Comparison of ENCODE assay signal across 9 mouse cellular contexts in genomic region chr3:52035404-52035803, GRCm38 (mm10).
A peak's percentile ranks its signal among the peaks of the same experiment; 100 is the strongest.
DNase-seq lines count a peak whose midpoint lies in the region; ATAC-seq and TF ChIP-seq lines count a peak whose summit lies in the region.
"Had no signal": no experiment of that assay in that cellular context is flagged by ENCODE, and none has a peak within 500 bp of the region (broad histone marks: within the 10 kb centered on the region; RNA-seq: fewer than 3 reads in every experiment).

No protein-coding gene starts in this region.

- H3K9ac ChIP-seq in lung, embryonic 15.5 days = no peak overlapping the region; the same call in 1 of the 2 replicates
- H3K9ac ChIP-seq in intestine, embryonic 15.5 days = no peak overlapping the region
- peak overlapping the region; percentile 35; the same call in 1 of the 2 replicates for H3K9ac ChIP-seq in stomach, postnatal 0 days (ENCODE audit: low read length)

- no peak overlapping the region for H3K4me3 ChIP-seq in lung, embryonic 15.5 days
- H3K4me3 ChIP-seq in intestine, embryonic 15.5 days (replicated peaks) = no peak overlapping the region
- H3K4me3 ChIP-seq in stomach, postnatal 0 days (ENCODE audit: low read depth, low read length) = no peak overlapping the region
- H3K4me3 ChIP-seq in layer of hippocampus, adult 2 months = no peak overlapping the region

- WGBS in lung, embryonic 15.5 days = 36% methylated on average over 8 of the region's 8 CpGs
- WGBS in intestine, embryonic 15.5 days = 38% methylated on average over 8 of the region's 8 CpGs
- WGBS in stomach, postnatal 0 days = 46% methylated on average over 8 of the region's 8 CpGs

- DNase-seq in frontal cortex, postnatal 25 days (ENCODE audit: low spot score in 2 of 2) = no peak
- no peak for DNase-seq in lung, postnatal 4 days
- DNase-seq in stomach, postnatal 0 days (ENCODE audit: low spot score) = no peak
- DNase-seq in layer of hippocampus, adult 2 months (ENCODE audit: low spot score in 2 of 2) = no peak
- DNase-seq in spleen, adult 12 weeks (ENCODE audit: low spot score) = no peak
- DNase-seq: retina, postnatal 1 day had no signal

- no peaks in the 10 kb centered on the region for H3K9me3 ChIP-seq in lung, embryonic 15.5 days
- no peaks in the 10 kb centered on the region for H3K9me3 ChIP-seq in intestine, embryonic 15.5 days
- H3K9me3 ChIP-seq in stomach, postnatal 0 days (ENCODE audit: control insufficient read depth, low read length) = no peaks in the 10 kb centered on the region

- TF ChIP-seq EP300 in stomach, postnatal 0 days (optimal IDR thresholded peaks at IDR 0.05) = no peak

- peak; percentile 89 for ATAC-seq in frontal cortex, adult (ENCODE audit: low TSS enrichment)
- ATAC-seq in lung, embryonic 15.5 days (ENCODE audit: borderline replicate concordance, extremely low read depth, low FRiP score, low TSS enrichment) = no peak
- ATAC-seq in intestine, embryonic 15.5 days = no peak
- ATAC-seq in stomach, postnatal 0 days (ENCODE audit: low FRiP score, low TSS enrichment) = no peak

- no peaks in the 10 kb centered on the region for H3K27me3 ChIP-seq in lung, embryonic 15.5 days
- H3K27me3 ChIP-seq in intestine, embryonic 15.5 days (replicated peaks) = no peaks in the 10 kb centered on the region
- no peaks in the 10 kb centered on the region for H3K27me3 ChIP-seq in stomach, postnatal 0 days (ENCODE audit: control insufficient read depth, insufficient read depth, low read length)

- no peak overlapping the region for H3K4me2 ChIP-seq in lung, embryonic 15.5 days
- H3K4me2 ChIP-seq in intestine, embryonic 15.5 days (replicated peaks) = no peak overlapping the region
- H3K4me2 ChIP-seq in stomach, postnatal 0 days (replicated peaks; ENCODE audit: low read depth) = no peak overlapping the region

- no peaks in the 10 kb centered on the region for H3K36me3 ChIP-seq in lung, embryonic 15.5 days
- no peaks in the 10 kb centered on the region for H3K36me3 ChIP-seq in intestine, embryonic 15.5 days
- no peaks in the 10 kb centered on the region for H3K36me3 ChIP-seq in stomach, postnatal 0 days (ENCODE audit: control insufficient read depth, insufficient read depth, low read length)

- TF ChIP-seq CTCF in stomach, postnatal 0 days (IDR thresholded peaks at IDR 0.05; ENCODE audit: low read depth) = no peak
- TF ChIP-seq CTCF in layer of hippocampus, adult 2 months (conservative IDR thresholded peaks at IDR 0.05) = no peak

- peaks cover 53% of the 10 kb centered on the region for H3K4me1 ChIP-seq in lung, embryonic 15.5 days
- H3K4me1 ChIP-seq in intestine, embryonic 15.5 days (replicated peaks) = peaks cover 25% of the 10 kb centered on the region
- no peaks in the 10 kb centered on the region; the same call in 1 of the 2 replicates for H3K4me1 ChIP-seq in stomach, postnatal 0 days (replicated peaks; ENCODE audit: control insufficient read depth, insufficient read depth)

- H3K27ac ChIP-seq in lung, embryonic 15.5 days = 0 out of 2 replicates have a peak overlapping the region, but pooled peaks have one; percentile 11
- peak overlapping the region; percentile 87 for H3K27ac ChIP-seq in intestine, embryonic 15.5 days
- H3K27ac ChIP-seq in stomach, postnatal 0 days (replicated peaks) = peak overlapping the region; percentile 40; the same call in 1 of the 2 replicates
- no peak overlapping the region for H3K27ac ChIP-seq in layer of hippocampus, adult 2 months
